Comparison of ENCODE assay signal across 13 mouse cellular contexts in the genomic region with DNA sequence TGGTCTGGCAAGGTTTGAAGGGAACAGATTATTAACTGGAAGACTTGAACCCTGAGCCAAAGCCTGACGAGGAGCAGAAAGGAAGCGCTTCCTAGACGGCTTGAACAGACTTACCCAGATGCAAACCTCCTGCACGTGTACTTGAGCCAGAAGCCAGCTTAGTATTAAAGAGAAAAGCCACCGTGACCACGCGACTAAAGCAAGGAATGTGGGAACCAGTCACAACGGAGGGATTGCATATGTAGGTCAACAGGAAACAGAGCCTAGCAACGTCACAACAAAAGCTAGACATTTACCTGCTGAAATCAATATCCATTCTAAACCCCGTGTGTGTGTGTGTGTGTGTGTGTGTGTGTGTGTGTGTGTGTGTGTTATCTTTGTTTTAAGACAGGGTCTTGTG. TPM values are rescaled to one million over a fixed set of nuclear protein-coding genes. Genes with fewer than 3 reads are reported as not detected.
"Had no signal": no experiment of that assay in that cellular context is flagged by ENCODE, and none has a peak within 500 bp of the region (broad histone marks: within the 10 kb centered on the region; RNA-seq: fewer than 3 reads in every experiment).

No protein-coding gene starts in this region.

- H3K4me1 ChIP-seq: liver, embryonic 13.5 days; lung, embryonic 15.5 days; neural tube, embryonic 12.5 days had no signal

- H3K9ac ChIP-seq: liver, embryonic 13.5 days; liver, postnatal 0 days; lung, embryonic 15.5 days; neural tube, embryonic 12.5 days had no signal

- H3K4me2 ChIP-seq: liver, embryonic 13.5 days; lung, embryonic 15.5 days; neural tube, embryonic 12.5 days had no signal

- H3K9me3 ChIP-seq: liver, embryonic 13.5 days; lung, embryonic 15.5 days; neural tube, embryonic 12.5 days had no signal

- DNase-seq: kidney, adult 18-20 months; kidney, postnatal 14 days; liver; liver, embryonic 13.5 days; liver, postnatal 0 days; right cerebral cortex, adult 18-20 months; thymus, postnatal 4 days had no signal

- ATAC-seq: liver, postnatal 0 days had no signal

- H3K27ac ChIP-seq: left cerebral cortex, adult 2 months; liver, embryonic 13.5 days; lung, embryonic 15.5 days; neural tube, embryonic 12.5 days; stomach, postnatal 0 days had no signal

- H3K4me3 ChIP-seq: left cerebral cortex, adult 2 months; liver, embryonic 13.5 days; lung, embryonic 15.5 days; neural tube, embryonic 12.5 days had no signal

- H3K36me3 ChIP-seq: liver, embryonic 13.5 days; lung, embryonic 15.5 days; neural tube, embryonic 12.5 days had no signal

- H3K27me3 ChIP-seq: liver, embryonic 13.5 days; neural tube, embryonic 12.5 days had no signal

RNA-seq across cellular contexts. Expression of a gene that starts 13.0 kb away (rescaled TPM):
- polyA plus RNA-seq: kidney, embryonic 14.5 days; limb, embryonic 11.5 days had no signal
